Mouse (Mus musculus) lung, postnatal 36 days (tissue): ENCODE data around the gene Agpat2.

Experiments
- DNase-seq: peaks from one replicate; pipeline ENCODE4 v3.0.0; 2022; ENCODE audit warnings: mixed read lengths

Agpat2 gene

DNA sequence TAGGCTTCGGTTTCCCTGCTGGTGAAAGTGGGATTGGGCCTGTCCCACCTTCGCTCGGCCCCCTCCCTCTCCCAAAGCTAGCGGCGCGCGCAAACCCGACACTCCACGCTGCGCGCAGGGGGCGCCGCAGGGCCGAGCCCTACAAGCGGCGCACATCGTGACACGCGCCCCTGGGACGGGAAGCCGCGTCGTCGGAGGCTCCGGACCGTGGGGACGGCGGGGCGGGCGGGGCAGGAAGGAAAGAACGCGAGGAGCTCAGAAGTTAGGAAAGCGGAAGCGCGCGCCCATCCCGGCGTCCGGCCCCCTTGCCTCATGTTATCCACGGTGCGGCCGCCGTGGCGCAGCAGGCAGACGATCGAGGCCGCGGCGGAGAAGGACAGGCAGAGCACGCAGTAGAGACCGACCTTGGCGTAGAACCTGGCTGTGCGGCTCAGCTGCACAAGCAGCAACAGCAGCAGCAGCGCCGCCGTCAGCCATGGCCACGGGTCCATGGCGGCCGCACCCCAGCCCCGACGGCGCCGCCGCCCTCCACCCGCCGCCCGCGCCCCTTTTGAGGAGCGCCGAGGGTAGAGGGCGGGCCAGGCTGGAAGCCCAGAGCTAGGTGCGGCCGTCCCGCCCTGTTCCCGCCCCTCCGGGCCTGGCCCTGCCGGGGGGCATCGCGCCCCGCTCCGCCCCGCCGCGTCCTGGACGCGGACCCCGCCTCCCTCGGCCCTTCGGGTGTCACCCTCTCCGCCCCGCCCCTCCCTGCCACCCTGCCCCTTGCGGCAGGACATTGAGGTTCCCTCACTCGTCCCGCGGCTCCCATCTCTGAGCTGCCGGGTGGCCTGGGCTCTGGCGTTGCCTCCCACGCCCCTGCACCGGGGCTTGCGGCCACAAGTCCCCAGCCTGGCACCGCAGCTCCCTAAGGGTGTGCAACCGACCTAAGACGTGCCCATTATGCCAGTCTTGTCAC is at the start of gene Agpat2:
Gene Agpat2 (minus strand): TSS at position 698 of the 952 bp plus-strand sequence.
- peak; percentile 93 for DNase-seq

DNA sequence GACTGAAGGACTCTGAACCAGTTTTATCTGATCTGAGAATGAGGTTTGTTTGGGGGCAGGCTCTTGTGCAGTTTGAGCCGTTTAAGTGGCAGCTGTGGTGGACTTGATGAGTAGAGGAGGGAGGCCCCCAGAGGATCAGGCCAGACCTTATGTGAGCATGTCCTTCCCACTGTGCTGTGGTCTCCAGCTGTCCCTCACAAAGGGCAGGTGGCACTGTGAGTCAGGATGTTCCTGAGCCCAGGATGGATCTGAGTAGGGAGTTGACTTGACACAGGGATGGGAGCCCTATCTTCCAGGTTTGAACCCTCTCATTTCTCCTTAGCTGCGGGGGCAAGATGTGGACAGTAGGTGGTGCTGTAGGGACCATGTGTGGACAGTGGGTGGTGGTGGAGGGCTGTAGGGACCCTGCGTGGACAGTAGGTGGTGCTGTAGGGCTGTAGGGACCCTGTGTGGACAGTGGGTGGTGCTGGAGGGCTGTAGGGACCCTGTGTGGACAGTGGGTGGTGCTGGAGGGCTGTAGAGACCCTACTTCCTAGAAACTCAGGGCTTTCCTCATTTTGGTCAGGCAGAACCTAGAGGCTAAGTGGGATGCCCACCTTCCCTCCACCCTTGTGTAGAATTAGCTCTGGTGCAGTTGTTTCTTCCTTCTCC is 42.6 kb upstream of the Agpat2 start:
- DNase-seq = peak; percentile 88

DNA sequence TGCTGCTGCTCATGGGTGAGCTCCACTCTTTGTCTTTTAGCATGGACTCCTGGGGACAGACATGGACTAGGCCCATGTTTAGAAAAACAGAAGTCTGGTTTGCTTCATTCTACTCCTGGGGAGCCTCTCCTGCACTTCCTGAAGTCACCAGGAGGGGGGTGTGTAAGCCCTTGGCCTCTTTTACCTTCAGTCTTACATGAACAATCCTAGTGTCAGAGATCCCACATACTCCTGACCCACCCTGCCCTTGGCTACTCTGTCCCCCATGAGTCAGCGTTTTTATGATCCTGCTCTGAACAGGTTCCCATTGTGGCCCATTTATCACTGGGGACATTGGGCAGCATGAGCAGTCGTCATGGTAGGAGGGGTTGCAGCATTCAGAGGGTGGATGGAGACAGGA is 39.7 kb upstream of the Agpat2 start:
- DNase-seq = peak; percentile 68

DNA sequence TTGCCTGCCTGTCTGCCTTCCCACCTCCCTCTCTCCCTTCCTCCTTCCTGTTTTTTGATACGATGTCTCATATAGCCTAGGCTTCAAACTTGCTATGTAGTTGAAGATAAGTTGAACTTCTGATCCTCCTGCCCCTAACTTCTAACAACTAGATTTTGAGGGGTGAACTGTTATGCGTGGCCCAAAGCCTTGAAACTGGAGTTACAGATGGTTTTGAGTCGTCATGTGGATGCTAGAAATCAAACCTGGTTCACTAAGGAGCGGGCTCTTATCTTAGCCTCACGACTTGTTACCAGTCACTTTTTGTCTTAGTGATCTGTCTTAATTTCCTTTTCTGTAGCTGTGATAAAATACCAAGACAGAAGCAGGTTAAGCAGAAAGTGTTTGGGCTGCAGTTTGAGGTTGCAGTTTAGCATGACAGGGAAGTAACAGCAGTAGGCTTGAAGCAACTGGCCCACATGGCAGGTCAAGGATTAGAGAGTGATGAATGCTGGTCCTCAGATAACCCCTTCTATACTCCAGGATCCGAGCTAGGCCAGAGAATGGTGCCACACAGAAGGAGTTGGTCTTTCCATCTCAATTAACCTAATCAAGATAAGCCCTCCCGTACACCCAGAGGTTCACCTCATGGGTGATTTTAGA is 36.9 kb upstream of the Agpat2 start:
- DNase-seq = no peak

DNA sequence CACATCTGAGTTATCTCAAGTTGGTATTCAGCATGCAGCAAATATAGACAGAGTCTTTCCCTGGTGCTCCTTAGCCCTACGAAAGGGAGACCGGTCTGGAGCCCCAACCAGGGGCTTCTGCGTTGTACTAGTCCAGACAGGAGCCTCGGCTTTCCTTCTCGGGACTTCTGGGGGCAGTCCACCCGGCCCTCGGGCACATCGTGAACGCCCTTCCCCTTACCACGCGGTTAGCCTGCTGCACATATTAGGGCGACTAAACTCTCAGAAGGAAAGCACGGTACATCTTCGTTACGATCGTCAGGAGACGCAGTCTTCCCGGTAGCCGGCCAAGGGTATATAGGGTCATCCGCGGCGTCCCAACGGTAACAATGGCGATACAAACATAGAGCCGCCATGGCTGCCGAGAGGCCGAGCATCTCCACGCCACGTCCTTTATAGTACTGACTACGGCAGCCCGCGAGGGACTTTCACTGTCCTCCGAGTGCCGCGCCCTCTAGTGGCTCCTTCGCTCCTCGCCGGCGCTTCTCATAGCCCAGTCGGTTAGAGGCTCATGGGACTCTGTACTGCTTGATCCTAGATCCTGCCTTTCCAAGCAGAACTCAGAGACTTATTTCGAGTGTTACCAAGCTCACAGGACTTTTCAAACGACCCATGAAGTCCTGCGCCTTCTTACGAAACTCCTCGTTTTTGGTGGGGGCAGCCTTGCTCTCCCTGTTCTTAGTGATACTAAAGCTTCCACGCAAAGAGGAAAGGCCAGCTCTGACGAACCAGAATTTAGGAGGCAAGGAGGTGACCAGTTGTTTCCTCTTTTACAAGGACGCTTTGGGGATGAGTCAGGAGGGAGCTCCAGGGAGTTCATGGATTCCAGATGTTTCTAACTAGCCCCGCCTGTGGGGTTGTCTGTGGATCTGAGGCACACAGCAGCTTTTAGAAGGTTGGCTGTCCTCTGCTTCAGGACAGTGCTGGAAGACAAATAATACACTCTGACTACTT is 35.9 kb upstream of the Agpat2 start:
- peak; percentile 98 for DNase-seq

DNA sequence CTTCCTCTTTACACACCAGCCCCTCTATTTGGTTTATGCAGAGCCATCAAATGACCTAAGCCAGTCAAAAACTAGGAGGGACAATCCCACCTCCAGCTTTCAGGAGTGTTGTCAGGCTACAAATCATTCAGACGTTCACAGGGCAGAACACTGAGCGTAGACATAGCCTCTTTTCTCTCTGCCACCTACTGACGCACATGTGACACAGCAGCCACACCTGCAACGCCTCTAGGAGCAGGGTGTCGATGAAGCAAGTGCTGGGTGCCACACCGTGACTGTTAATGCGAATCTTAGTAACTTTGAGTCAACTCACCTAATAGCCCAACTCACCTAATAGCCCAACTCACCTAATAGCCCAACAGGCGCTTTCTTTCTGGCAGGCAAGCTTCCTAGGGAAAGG is 34.9 kb upstream of the Agpat2 start:
- peak; percentile 76 for DNase-seq

DNA sequence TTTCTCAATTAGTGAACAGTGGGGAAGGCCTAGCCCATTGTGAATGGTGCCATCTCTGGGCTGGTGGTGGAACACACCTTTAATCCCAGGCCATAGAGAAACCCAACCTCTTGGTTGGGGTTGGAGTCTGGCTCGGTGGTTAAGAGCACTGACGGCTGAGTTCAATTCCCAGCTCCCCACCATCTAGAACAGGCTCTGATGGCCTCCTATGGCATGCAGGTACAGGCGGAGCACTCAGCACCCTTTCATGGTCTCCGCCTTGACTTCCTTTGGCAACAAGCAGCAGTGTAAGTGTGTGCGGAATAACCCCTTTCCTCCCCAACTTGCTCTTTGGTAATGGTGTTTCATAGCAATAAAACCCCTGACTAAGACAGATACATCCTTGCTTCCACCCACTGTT is 34.4 kb upstream of the Agpat2 start:
- DNase-seq = no peak

DNA sequence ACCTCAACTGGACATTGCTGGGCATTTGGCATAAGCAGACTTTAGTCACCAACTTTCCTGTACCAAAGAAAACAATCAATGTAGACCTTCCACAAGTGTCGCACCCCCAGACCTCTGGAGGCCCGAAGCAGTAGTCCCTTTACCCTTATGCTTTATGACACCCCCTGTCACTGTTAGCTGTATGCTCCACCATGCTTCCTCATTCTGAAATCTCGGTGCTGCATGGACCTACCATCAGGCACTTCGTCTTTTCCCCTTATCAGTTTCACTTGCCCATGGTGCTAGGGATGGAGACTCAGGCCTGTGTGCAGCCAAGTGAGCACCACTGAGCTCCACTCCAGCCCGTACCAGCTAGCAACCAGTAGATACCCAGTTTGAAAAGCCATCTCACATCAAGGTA is 33.8 kb upstream of the Agpat2 start:
- no peak for DNase-seq

DNA sequence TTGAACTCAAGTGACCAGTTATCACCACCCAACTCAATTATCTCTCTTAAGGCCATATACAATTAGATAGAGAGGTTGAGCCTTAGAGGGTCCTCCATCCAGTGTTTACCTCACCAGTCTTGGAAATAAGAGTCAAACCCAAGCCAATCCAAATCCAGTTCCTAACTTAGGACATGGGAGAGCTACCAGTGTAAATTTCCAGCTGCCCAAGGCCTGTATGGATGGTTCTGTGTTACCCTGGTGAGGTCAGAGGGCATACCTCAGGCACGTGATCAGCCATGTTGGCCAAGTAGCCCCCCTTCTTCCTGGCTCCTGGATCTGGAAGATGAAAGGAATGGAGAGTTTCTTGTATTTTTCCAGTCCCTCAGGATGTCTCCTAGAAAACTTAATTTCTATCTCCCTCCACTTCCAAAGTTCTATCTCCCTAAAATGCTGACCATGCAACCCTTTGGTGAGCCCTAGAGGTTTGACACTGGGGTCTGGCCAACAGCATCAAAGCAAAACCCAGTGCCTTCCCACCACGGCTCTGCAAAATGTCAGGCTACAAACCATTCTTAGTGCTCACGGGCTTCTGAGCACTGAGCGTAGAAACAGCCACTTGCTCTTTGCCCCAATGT is 33.2 kb upstream of the Agpat2 start:
- DNase-seq = no peak

DNA sequence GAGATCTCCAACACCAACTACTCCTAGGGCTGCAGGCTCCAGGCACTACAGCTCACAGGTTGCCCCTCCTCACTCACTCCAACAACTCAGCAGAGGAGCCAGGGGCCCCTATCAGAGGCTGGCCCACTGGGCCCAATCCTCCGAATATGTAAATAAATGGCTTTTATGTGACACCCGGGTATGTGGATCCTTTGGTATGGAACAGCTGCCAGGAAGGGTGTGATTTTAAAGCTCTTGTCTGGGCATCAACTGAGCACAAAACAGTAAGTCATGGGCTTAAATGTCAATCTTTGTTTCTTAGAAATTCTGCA is 32.1 kb upstream of the Agpat2 start:
- DNase-seq = no peak

DNA sequence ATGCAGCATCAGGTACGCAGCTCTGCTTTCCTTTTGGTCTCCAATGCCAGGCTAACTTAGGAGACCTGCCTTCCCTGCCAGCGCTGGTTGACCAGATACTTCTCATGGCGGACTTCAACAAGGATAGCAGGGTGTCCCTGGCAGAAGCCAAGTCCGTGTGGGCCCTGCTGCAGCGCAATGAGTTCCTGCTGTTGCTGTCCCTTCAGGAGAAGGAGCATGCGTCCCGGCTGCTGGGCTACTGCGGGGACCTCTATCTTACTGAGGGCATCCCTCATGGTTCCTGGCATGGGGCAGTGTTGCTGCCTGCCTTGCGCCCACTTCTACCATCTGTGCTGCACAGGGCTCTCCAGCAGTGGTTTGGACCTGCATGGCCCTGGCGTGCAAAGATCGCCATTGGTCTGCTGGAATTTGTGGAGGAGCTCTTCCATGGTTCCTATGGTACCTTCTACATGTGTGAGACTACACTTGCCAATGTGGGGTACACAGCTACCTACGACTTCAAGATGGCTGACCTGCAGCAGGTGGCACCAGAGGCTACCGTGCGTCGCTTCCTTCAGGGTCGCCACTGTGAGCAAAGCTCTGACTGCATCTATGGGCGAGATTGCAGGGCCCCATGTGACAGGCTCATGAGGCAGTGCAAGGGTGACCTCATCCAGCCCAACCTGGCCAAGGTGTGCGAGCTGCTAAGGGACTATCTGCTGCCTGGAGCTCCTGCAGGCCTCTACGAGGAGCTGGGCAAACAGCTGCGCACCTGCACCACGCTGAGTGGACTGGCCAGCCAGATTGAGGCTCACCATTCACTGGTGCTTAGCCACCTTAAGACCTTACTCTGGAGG is 31.5 kb upstream of the Agpat2 start:
- DNase-seq = no peak

DNA sequence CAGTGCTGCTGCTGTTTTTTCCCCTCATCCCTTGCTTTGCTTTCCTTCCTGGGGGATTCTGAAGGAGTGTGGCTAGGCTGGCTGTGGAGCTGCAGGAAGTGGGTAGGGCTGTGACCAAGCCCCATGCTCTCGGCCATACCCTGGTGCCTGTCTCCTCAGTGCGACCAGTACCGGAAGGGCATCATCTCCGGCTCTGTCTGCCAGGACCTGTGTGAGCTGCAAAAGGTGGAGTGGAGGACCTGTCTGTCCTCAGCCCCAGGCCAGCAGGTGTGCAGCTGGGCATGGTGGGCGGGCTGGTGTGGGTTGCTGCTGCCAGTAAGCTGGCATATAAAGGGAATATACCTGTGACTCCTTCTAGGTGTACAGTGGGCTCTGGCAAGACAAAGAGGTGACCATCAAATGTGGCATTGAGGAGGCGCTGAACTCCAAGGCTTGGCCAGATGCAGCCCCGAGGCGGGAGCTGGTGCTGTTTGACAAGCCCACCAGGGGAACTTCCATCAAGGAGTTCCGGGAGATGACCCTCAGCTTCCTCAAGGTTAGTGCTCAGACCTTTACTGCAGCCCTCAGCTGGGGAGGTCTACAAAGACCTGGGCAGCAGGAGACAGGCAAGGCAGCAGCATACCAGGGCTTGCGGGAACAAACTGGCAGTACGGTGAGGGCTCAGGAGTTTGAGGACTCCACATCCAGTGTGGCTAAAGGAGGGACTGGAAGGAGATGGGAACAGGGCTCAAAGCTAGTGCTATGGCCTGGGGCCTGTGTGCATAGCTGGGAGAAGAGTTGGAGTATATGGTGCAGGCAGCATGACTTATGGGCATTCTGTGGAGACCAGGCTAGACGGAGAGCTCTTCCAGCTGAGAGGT is 30.6 kb upstream of the Agpat2 start:
- DNase-seq = peak; percentile 26

DNA sequence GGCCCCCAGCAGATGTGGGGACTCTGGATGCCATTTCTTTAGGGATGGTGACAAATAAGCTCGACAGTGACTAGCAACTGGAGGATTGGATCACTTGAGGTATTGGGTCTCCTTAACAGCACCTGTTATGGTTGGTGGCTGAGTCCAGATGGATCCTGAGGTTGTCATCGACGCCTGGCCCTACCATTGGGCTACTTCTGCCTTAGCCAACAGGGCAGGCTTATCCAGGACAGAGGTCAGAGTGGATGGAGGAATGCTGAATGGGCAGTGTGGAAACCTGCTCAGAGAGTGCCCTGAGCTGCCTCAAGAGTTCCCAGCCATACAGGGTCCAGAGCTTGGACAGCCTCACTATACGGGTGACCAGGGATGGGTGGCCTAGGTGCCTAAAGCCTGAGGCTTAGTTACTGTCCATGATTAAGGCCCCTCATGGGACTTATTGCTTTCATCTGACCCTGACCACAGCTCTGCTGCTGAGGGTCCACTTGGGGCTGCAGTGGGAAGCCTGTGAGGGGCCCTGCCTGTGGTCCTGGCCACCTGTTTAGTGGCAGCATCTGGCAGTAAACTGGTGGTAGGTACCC is 29.8 kb upstream of the Agpat2 start:
- no peak for DNase-seq

DNA sequence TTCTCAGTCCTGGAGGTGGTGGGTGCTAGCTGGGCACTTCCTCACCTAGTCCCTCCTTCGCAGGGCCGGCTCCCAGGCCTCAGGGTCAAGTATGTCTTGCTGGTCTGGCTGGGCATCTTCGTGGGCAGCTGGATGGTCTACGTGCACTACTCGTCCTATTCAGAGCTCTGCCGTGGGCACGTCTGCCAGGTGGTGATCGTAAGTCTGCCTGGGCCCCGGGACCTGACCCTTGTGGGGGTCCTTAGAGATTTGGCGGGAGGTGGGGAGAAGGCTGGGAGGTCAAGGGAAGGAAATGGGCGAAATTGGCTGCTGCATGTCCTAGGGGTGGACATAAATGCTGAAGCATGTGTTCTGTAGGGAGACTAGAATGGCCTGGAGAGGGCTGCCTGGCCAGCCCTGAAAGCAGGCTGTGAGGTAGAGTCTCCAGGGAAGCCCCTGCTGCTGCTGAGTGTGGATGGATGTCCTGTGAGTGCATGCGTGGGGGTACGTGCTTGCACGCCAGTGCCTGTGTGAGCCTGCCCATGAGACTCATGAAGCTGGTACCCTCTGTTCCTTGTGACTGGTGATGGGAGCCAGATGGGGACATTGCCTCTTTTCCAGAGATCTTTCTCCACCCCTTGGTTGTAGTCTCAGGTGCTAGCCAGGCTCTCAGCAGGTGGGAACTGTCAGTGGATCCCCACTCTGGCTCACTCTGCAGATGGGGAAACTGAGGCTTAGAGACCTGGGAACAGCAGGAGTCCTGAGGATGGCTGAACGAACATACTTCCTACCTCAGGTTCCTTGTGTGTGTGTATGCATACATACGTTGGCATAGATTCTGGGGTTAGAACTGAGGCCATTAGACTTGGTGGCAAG is 28.6 kb upstream of the Agpat2 start:
- no peak for DNase-seq

DNA sequence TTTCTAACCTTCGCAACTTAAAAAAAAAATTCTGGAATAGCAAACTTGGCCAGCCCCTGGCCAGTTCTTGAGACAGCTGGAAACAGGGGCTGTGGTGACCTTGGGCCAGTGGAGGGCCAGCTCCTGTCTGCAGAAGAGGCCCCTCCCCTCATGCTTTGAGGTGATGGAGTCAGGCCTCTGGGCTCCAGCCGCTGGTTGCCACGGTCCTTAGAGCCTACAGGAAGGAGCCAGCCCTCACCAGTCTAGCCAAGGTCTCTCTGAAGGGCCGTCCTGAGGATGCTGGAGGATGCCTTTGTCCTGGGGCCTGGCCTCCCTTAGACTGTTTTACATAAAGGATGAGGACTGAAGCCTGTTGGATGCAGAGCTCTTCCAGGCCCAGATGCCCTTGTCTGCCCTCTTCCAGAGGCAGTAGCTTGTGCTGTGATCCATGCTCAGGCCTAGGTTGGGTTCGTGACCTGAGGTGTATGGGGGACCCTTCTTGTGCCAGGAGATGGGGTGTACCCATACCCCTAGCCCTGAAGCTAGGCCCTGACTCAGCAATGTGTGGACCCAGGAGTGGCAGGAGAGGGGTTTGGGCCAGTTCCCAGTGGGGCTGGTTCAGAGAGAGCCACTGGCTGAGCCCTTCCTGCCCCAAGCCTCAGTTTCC is 24.7 kb upstream of the Agpat2 start:
- no peak for DNase-seq

DNA sequence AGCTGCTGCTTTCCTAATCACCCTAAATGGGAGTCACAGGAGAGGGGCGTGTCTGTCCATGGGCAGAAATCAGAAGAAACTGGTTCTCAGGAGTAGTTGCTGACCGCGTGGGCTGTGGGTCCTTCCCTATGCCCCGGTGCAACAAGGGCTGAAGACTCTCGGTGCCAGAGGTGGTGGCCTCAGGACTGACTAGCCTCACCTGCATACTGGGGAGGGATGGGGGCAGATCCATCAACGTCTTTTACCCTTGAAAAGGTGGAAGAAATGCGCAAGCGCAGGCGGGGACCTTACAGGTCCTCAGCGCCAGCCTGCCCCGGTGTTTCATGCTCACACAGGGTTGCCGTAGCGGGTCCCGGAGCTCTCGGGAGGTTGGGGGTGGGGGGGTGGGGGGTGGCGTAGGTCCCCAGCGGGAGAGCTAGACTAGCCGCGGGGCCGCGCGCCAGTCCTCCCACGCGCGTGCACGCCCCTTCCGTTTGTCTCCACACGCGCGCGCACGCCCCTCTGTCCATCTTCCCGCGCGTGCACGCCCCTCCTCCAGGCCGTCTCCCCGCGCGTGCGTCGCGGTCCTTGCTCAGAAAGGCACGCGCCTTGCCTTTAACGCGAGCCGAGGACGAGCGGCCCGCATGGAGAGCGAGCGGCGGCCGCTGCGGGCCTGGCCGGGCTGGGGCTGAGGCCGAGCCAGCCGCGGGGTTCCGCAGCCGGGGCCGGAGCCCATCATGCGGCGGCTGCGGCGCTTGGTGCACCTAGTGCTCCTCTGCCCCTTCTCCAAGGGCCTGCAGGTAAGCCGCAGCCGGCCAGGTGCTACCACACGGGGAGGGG is 23.9 kb upstream of the Agpat2 start, which contains the start of gene Fam69b:
Gene Fam69b (plus strand): TSS at position 537 of the 819 bp plus-strand sequence.
- peak; percentile 82 for DNase-seq

DNA sequence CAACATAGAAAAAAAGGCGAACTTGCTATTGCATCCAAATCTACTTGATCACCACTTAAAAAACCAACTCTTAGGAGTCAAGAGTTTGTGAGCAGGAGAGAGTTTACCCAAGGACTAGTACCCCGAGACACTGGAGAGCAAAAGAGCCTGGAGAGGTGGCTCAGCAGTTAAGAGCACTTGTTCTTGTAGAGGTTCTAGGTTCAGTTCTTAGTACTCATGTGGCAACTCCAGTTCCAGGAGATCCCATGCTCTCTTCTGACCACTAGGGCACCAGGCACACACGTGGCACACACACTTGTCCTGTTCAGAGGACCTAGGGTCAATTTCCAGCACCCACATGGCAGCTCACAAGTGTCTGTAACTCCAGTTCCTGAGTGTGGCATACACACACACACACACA is 21.9 kb upstream of the Agpat2 start:
- DNase-seq = peak; percentile 70
